Mouse (Mus musculus) CH12.LX (cell line): ENCODE measurements around the gene Stk40. TPM values are rescaled to one million over a fixed set of nuclear protein-coding genes. Genes with fewer than 3 reads are reported as not detected.

Experiments used
- DNase-seq: peaks from one replicate; pipeline ENCODE4 v3.0.0-alpha.2; 2013; ENCODE audit errors: extremely low read depth
- H3K27ac ChIP-seq: 2 replicates; pipeline ENCODE4 v1.5.1; 2012; ENCODE audit warnings: low read depth, mild to moderate bottlenecking, control low read depth, moderate library complexity; ENCODE audit not compliant: insufficient read depth
- H3K27me3 ChIP-seq: replicated peaks from 2 replicates; pipeline ENCODE3; 2012; ENCODE audit warnings: inconsistent platforms
- H3K36me3 ChIP-seq, 2 experiments: replicated peaks in 1 of 2; 2 replicates each; pipeline versions ENCODE3 to v1.6.1; 2012; ENCODE audit warnings: inconsistent platforms in 1 of 2, low read length in 1 of 2, mild to moderate bottlenecking in 1 of 2, mixed read lengths in 1 of 2, moderate library complexity in 1 of 2; ENCODE audit not compliant: control insufficient read depth in 1 of 2, insufficient read depth in 1 of 2
- H3K4me1 ChIP-seq, 2 experiments: 2 replicates each; pipeline ENCODE4 v1.6.1; 2012; ENCODE audit warnings: inconsistent platforms in 1 of 2, moderate library complexity in 1 of 2; ENCODE audit not compliant: insufficient read depth in 2 of 2, control insufficient read depth in 1 of 2
- H3K4me2 ChIP-seq: 2 replicates; pipeline ENCODE4 v1.6.1; 2012; ENCODE audit warnings: low read depth, mild to moderate bottlenecking, control low read depth; ENCODE audit not compliant: poor library complexity, insufficient read depth, severe bottlenecking
- H3K4me3 ChIP-seq, 3 experiments: fragments of 150-350 bp in 1 of 3; sonication (generic) in 1 of 3; replicated peaks in 1 of 3; 2 replicates each; pipeline versions ENCODE3 to v1.5.1; 2011 to 2012; ENCODE audit warnings: low read depth in 2 of 3, low read length in 2 of 3, mild to moderate bottlenecking in 2 of 3, moderate library complexity in 2 of 3, control low read depth in 1 of 3, improper control_type of control experiment in 1 of 3, inconsistent platforms in 1 of 3, mixed read lengths in 1 of 3; ENCODE audit not compliant: poor library complexity in 1 of 3
- H3K79me2 ChIP-seq: replicated peaks from 2 replicates; pipeline ENCODE4 v1.6.1; 2012; ENCODE audit warnings: mild to moderate bottlenecking, moderate library complexity; ENCODE audit not compliant: control insufficient read depth, poor library complexity, insufficient read depth, severe bottlenecking; ENCODE audit errors: extremely low read depth
- H3K9ac ChIP-seq: 2 replicates; pipeline ENCODE4 v1.6.1; 2012; ENCODE audit warnings: low read depth, mild to moderate bottlenecking, control low read depth, moderate library complexity; ENCODE audit not compliant: insufficient read depth
- H3K9me3 ChIP-seq: replicated peaks from 2 replicates; pipeline ENCODE3; 2012; ENCODE audit warnings: low read length, inconsistent platforms, mixed read lengths
- CHD1 ChIP-seq: IDR thresholded peaks from 2 replicates; pipeline ENCODE4 v1.6.1; 2012; ENCODE audit warnings: low read depth, low read length, improper control_type of control experiment, inconsistent platforms
- CHD2 ChIP-seq: IDR thresholded peaks from 2 replicates; pipeline ENCODE4 v1.6.1; 2011; ENCODE audit warnings: low read length, improper control_type of control experiment
- ELF1 ChIP-seq: IDR thresholded peaks from 2 replicates; pipeline ENCODE4 v1.6.1; 2014; ENCODE audit warnings: low read depth, mild to moderate bottlenecking, inconsistent platforms, low read length, improper control_type of control experiment
- ETS1 ChIP-seq: conservative IDR thresholded peaks from 2 replicates; pipeline ENCODE4 v1.6.1; 2012; ENCODE audit warnings: low read depth, mild to moderate bottlenecking, inconsistent platforms, low read length, improper control_type of control experiment, moderate library complexity
- IRF4 ChIP-seq: IDR thresholded peaks from 2 replicates; pipeline ENCODE4 v1.6.1; 2014; ENCODE audit warnings: low read depth, mild to moderate bottlenecking, inconsistent platforms, low read length, improper control_type of control experiment
- KAT2A ChIP-seq: IDR thresholded peaks from 2 replicates; pipeline ENCODE4 v1.6.1; 2012; ENCODE audit warnings: low read length, improper control_type of control experiment, inconsistent platforms; ENCODE audit not compliant: insufficient replicate concordance
- MAFK ChIP-seq: IDR thresholded peaks from 2 replicates; pipeline ENCODE4 v1.6.1; 2011; ENCODE audit warnings: low read length, improper control_type of control experiment; ENCODE audit not compliant: insufficient replicate concordance
- MXI1 ChIP-seq: IDR thresholded peaks from 2 replicates; pipeline ENCODE4 v1.6.1; 2011; ENCODE audit warnings: mild to moderate bottlenecking, low read depth, low read length, improper control_type of control experiment
- NELFE ChIP-seq: IDR thresholded peaks from 2 replicates; pipeline ENCODE4 v1.6.1; 2011; ENCODE audit warnings: low read depth, low read length, improper control_type of control experiment
- RCOR1 ChIP-seq: conservative IDR thresholded peaks from 2 replicates; pipeline ENCODE4 v1.6.1; 2012; ENCODE audit warnings: low read depth, mild to moderate bottlenecking, inconsistent platforms, low read length, improper control_type of control experiment
- SIN3A ChIP-seq: IDR thresholded peaks from 2 replicates; pipeline ENCODE4 v1.6.1; 2012; ENCODE audit warnings: low read length, improper control_type of control experiment, inconsistent platforms
- UBTF ChIP-seq: IDR thresholded peaks from 2 replicates; pipeline ENCODE4 v1.6.1; 2012; ENCODE audit warnings: low read depth, mild to moderate bottlenecking, inconsistent platforms, low read length, improper control_type of control experiment, moderate library complexity
- USF1 ChIP-seq: IDR thresholded peaks from 2 replicates; pipeline ENCODE4 v1.6.1; 2014; ENCODE audit warnings: low read depth, mild to moderate bottlenecking, inconsistent platforms, low read length, improper control_type of control experiment
- USF2 ChIP-seq: conservative IDR thresholded peaks from 2 replicates; pipeline ENCODE4 v1.6.1; 2011; ENCODE audit warnings: low read depth, low read length, improper control_type of control experiment
- dilution Hi-C: fragments of 300-500 bp; cut with MboI; formaldehyde crosslinking; loops from 2 replicates; pipeline ENCODE4 v1.14.3; 2020; ENCODE audit warnings: low sequenced_read_pairs; ENCODE audit not compliant: extremely low pct_unique_long_range_greater_than_20kb, extremely low pct_ligation_motif_present
- in situ Hi-C: fragments of 300-500 bp; cut with MboI; formaldehyde crosslinking; loops from 3 replicates; pipeline ENCODE4 v1.14.3; 2019; ENCODE audit warnings: low sequenced_read_pairs, low pct_ligation_motif_present, low pct_unique_long_range_greater_than_20kb, mixed read lengths
- polyA plus RNA-seq: library from polyadenylated mRNA; unstranded; fragments of >175 nt; gene quantifications from 2 replicates; pipeline ENCODE4 v1.2.1, GENCODE M21; 2012; ENCODE audit warnings: low read depth; ENCODE audit not compliant: insufficient read length
- total RNA-seq, 2 experiments: library from RNA; depleted of rRNA; stranded (reverse); fragments of 300-350 nt in 1 of 2; fragments of >200 nt in 1 of 2; gene quantifications; 2 replicates each; pipeline ENCODE4 v1.2.3; 2012 to 2014

The Stk40 gene
- total and polyA plus RNA-seq, 3 experiments: 8.6 to 33.0 (median 16.4) TPM

DNA sequence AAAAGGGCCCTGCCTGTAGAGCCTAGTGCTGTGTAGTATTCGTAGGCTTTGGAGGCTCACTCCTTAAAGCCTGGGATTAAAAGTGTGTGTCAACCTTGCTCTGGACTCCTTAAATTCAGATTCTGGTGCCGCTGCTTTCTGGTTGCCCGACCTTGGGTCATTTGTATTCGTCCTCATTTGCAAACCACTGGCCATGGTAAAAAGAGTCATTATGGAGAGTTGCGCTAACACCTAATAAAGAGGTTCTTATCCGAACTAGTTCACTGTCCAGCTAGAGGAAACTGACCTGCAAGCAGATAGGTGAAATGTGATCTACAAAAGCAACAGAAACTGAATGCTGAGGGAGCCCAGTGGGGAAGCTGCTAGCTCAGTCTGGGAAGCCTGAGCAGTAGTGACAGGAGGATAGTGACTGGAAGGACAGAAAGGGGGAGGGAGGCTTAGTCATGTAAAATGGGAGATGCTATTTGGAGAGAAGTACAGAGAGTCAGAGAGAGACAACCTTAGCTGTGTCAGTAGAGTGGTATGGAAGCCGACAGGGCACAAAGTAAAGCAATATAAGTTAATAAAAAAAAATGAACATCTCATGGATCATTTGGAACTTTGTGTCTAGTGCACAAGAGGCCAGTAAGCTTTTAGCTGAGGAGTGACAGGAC is 1.5 kb downstream of the Stk40 start:
- H3K4me2 ChIP-seq: peak overlapping the region; percentile 99
- dilution Hi-C loops: no loop called here
- peaks cover 0 to 37% of the 10 kb centered on the region in 2 experiments for H3K36me3 ChIP-seq

GRCm38 (mm10) chr4:126108061-126108740 is 4.4 kb downstream of the Stk40 start:
- no peak overlapping the region for H3K4me3 ChIP-seq
- peaks cover 0 to 29% of the 10 kb centered on the region in 2 experiments for H3K36me3 ChIP-seq

More for the DNA sequence above, 1.5 kb downstream of the Stk40 start:
- in situ Hi-C loops: no loop called here
- Histone ChIP-seq H3K27ac (peak overlapping the region; percentile 72), H3K9ac (peak overlapping the region; percentile 96), H3K9me3 (no peaks in the 10 kb centered on the region), H3K27me3 (no peaks in the 10 kb centered on the region), H3K79me2 (peaks cover 56% of the 10 kb centered on the region)
- no peak for DNase-seq
- no peak for TF ChIP-seq CHD1
- TF ChIP-seq ELF1: no peak
- no peak for TF ChIP-seq USF1
- TF ChIP-seq UBTF: 0 out of 2 replicates have a peak, but pooled peaks have one; percentile 50
- TF ChIP-seq SIN3A: no peak; the same call in 1 of the 2 replicates
- TF ChIP-seq CHD2: no peak
- 0 out of 2 replicates have a peak, but pooled peaks have one; percentile 16 for TF ChIP-seq ETS1
- 0 out of 2 replicates have a peak, but pooled peaks have one; percentile 23 for TF ChIP-seq MAFK
- peak; percentile 29; the same call in 1 of the 2 replicates for TF ChIP-seq MXI1
- 0 out of 2 replicates have a peak, but pooled peaks have one; percentile 16 for TF ChIP-seq IRF4
- TF ChIP-seq, all 38 proteins: peak for 5
- H3K4me1 ChIP-seq: peaks cover 31 to 78% of the 10 kb centered on the region in 2 experiments
- peak overlapping the region; percentile 74 to 94 (median 88) for H3K4me3 ChIP-seq

More at GRCm38 (mm10) chr4:126108061-126108740, 4.4 kb downstream of the Stk40 start:
- no peak for DNase-seq
- Histone ChIP-seq H3K79me2 (peaks cover 64% of the 10 kb centered on the region), H3K9ac (no peak overlapping the region), H3K4me1 (peaks cover 27 to 80% of the 10 kb centered on the region in 2 experiments), H3K4me2 (no peak overlapping the region), H3K9me3 (no peaks in the 10 kb centered on the region), H3K27me3 (no peaks in the 10 kb centered on the region), H3K27ac (no peak overlapping the region)
- in situ Hi-C loops (no loop called here), dilution Hi-C loops (no loop called here)
- TF ChIP-seq UBTF (no peak), ELF1 (no peak), USF2 (no peak), RCOR1 (no peak), KAT2A (no peak), NELFE (no peak)
